Comparison of ENCODE assay signal across 26 mouse cellular contexts in genomic region chr11:60856587-60856986, GRCm38 (mm10). TPM values are rescaled to one million over a fixed set of nuclear protein-coding genes. Genes with fewer than 3 reads are reported as not detected.
A peak's percentile ranks its signal among the peaks of the same experiment; 100 is the strongest.
DNase-seq lines count a peak whose midpoint lies in the region; ATAC-seq and TF ChIP-seq lines count a peak whose summit lies in the region.
"Had no signal": no experiment of that assay in that cellular context is flagged by ENCODE, and none has a peak within 500 bp of the region (broad histone marks: within the 10 kb centered on the region; RNA-seq: fewer than 3 reads in every experiment).

No protein-coding gene starts in this region.

- peak; percentile 69 for ATAC-seq in frontal cortex, adult (ENCODE audit: low TSS enrichment)
- ATAC-seq: activated CD4-positive, CD25-positive, alpha-beta regulatory T cell, adult 4 months; CD4-positive, CD25-positive, alpha-beta regulatory T cell, adult 4 months; forebrain, embryonic 14.5 days had no signal

- DNase-seq in frontal cortex, postnatal 14 days (ENCODE audit: low spot score in 2 of 2): no peak
- peak; percentile 40 for DNase-seq in layer of hippocampus, adult 9-11 months
- no peak for DNase-seq in layer of hippocampus, postnatal 14 days (ENCODE audit: low spot score in 2 of 2)
- DNase-seq in right cerebral cortex, adult 2 months (ENCODE audit: low spot score in 2 of 2): peak; percentile 24 to 28
- DNase-seq in right cerebral cortex, postnatal 14 days: no peak
- no peak for DNase-seq in adrenal gland, adult 8-10 months
- DNase-seq: adrenal gland, postnatal 10 days; adrenal gland, postnatal 36 days; B cell, adult 2 months; cerebellum, adult 11 months; cerebellum, adult 2 months; cerebellum, adult 9-11 months; cerebellum, postnatal 25 days; gastrocnemius, postnatal 10 days; gastrocnemius, postnatal 36 days; heart, adult 2 months had no signal

- no peak overlapping the region for H3K4me3 ChIP-seq in myocyte
- H3K4me3 ChIP-seq: embryonic facial prominence, embryonic 12.5 days; embryonic facial prominence, embryonic 15.5 days; heart, adult 2 months; hindbrain, embryonic 12.5 days; hindbrain, embryonic 15.5 days had no signal

- TF ChIP-seq POLR2A in myocyte (IDR thresholded peaks at IDR 0.05; ENCODE audit: insufficient read length, low read depth): no peak

- no peaks in the 10 kb centered on the region for H3K27me3 ChIP-seq in myocyte (ENCODE audit: control insufficient read depth, insufficient read depth, insufficient read length)
- H3K27me3 ChIP-seq: embryonic facial prominence, embryonic 12.5 days; embryonic facial prominence, embryonic 15.5 days; hindbrain, embryonic 12.5 days; hindbrain, embryonic 15.5 days had no signal

- no peak overlapping the region for H3ac ChIP-seq in myocyte (ENCODE audit: control insufficient read depth, insufficient read length)

- no peaks in the 10 kb centered on the region for H3K79me2 ChIP-seq in myocyte (ENCODE audit: control insufficient read depth, insufficient read depth)

- H3K4me2 ChIP-seq in myocyte (ENCODE audit: low read depth): no peak overlapping the region
- H3K4me2 ChIP-seq: embryonic facial prominence, embryonic 12.5 days; embryonic facial prominence, embryonic 15.5 days; heart, embryonic 11.5 days; hindbrain, embryonic 12.5 days; hindbrain, embryonic 15.5 days had no signal

- H3K36me3 ChIP-seq in myocyte (ENCODE audit: control insufficient read depth, insufficient read depth): peaks cover 15% of the 10 kb centered on the region

TF ChIP-seq in myocyte, 11 proteins besides CTCF, POLR2A, EP300 and RAD21:
- TF ChIP-seq CEBPB (IDR thresholded peaks at IDR 0.05; ENCODE audit: insufficient read depth, poor library complexity, severe bottlenecking) (no peak), MAX (IDR thresholded peaks at IDR 0.05; ENCODE audit: low read depth) (no peak), MYOG (IDR thresholded peaks at IDR 0.05; ENCODE audit: control insufficient read depth in 1 of 3, insufficient read depth in 1 of 3, insufficient read length in 2 of 3, low read depth in 2 of 3) (peak in 2 of 3 experiments; percentile 25 to 28), MYOD1 (IDR thresholded peaks at IDR 0.05; ENCODE audit: control insufficient read depth in 1 of 3, insufficient read length in 2 of 3, low read depth in 2 of 3) (peak; percentile 19 to 76 (median 62))

RNA-seq across cellular contexts. Expression of gene Tmem11, which starts 22.5 kb away (rescaled TPM):
- total RNA-seq in layer of hippocampus, postnatal 14 days (2021): 10 to 100 TPM; 24.7 to 25.7 TPM
- polyA plus RNA-seq in myocyte (2012; fragmentation: generic; extraction: Trizol): 68.7 TPM
- 10 to 100 TPM; 33.6 to 47.6 (median 38.0) TPM for total RNA-seq in adrenal gland, adult 8-10 months (2022)

RNA-seq across cellular contexts. Expression of gene Dhrs7b, which starts 26.2 kb away (rescaled TPM):
- total RNA-seq in layer of hippocampus, postnatal 14 days (2021): 10 to 100 TPM; 27.3 to 31.4 TPM
- polyA plus RNA-seq in myocyte (2012; fragmentation: generic; extraction: Trizol): 51.2 TPM
- 10 to 100 TPM; 36.0 to 44.8 (median 40.3) TPM for total RNA-seq in adrenal gland, adult 8-10 months (2022)

RNA-seq across cellular contexts. Expression of gene Shmt1, which starts 45.1 kb away (rescaled TPM):
- 1 to 10 TPM; 4.9 to 6.8 TPM for total RNA-seq in layer of hippocampus, postnatal 14 days (2021)
- polyA plus RNA-seq in myocyte (2012; fragmentation: generic; extraction: Trizol): 6.6 TPM
- total RNA-seq in adrenal gland, adult 8-10 months (2022): 100 to 1,000 TPM in 1 of 4 experiments, 10 to 100 TPM in 3; 38.4 to 111 (median 73.2) TPM

RNA-seq across cellular contexts. Expression of gene Natd1, which starts 58.0 kb away (rescaled TPM):
- 10 to 100 TPM; 12.6 to 13.0 TPM for total RNA-seq in layer of hippocampus, postnatal 14 days (2021)
- polyA plus RNA-seq in myocyte (2012; fragmentation: generic; extraction: Trizol): 20.0 TPM
- total RNA-seq in adrenal gland, adult 8-10 months (2022): 10 to 100 TPM; 22.4 to 27.7 (median 25.4) TPM

Comparison
In these comparisons a context has a peak if more than half of its experiments do, and no peak if none do; other contexts are left out.
1. DNase-seq: peak in layer of hippocampus, adult 9-11 months (single experiment) and right cerebral cortex, adult 2 months (2 of 2); none in frontal cortex, postnatal 14 days (0 of 2), layer of hippocampus, postnatal 14 days (0 of 2), right cerebral cortex, postnatal 14 days (single experiment) and adrenal gland, adult 8-10 months (single experiment).
2. RNA of gene Shmt1, which starts 45.1 kb away (total RNA-seq): 38.4 to 111 TPM in adrenal gland, adult 8-10 months; 4.9 to 6.8 TPM in layer of hippocampus, postnatal 14 days; every median in the first group is over 4 times any median in the second.